Mouse (Mus musculus) liver, embryonic 18 days (tissue): Measurements from ENCODE around the gene Dusp7. TPM values are rescaled to one million over a fixed set of nuclear protein-coding genes. Genes with fewer than 3 reads are reported as not detected.

Experiments
- polyA plus RNA-seq: library from polyadenylated mRNA; depleted of rRNA; stranded (reverse); fragments of >200 nt; gene quantifications from 2 replicates; pipeline ENCODE4 v1.2.3, GENCODE M21; 2012; rRNA removed

The Dusp7 gene
- 8.4 and 8.8 TPM in 2 replicates for polyA plus RNA-seq

GRCm38 (mm10) chr9:106368112-106368717 lies at the start of gene Dusp7:
Gene Dusp7 (plus strand): TSS chr9:106368632.

Other genes with a start within 250 kb of the Dusp7 start
- gene Glyctk, start 210.5 kb upstream of the Dusp7 start, polyA plus RNA-seq = 42.9 and 44.4 TPM in 2 replicates
- gene Wdr82, start 197.7 kb upstream of the Dusp7 start, polyA plus RNA-seq = 21.6 and 22.9 TPM in 2 replicates
- gene Ppm1m, start 168.9 kb upstream of the Dusp7 start, polyA plus RNA-seq = 15.8 and 18.3 TPM in 2 replicates
- gene Twf2, start 165.5 kb upstream of the Dusp7 start, polyA plus RNA-seq = 22.0 and 23.6 TPM in 2 replicates
- gene Tlr9, start 146.0 kb upstream of the Dusp7 start, polyA plus RNA-seq = 0.79 and 0.92 TPM in 2 replicates
- 58.8 and 90.9 TPM in 2 replicates for gene Alas1, start 120.0 kb upstream of the Dusp7 start, polyA plus RNA-seq
- 10.0 and 10.7 TPM in 2 replicates for gene Poc1a, start 87.6 kb upstream of the Dusp7 start, polyA plus RNA-seq
- gene Rpl29, start 60.8 kb downstream of the Dusp7 start, polyA plus RNA-seq = 591 and 692 TPM in 2 replicates
- 13.8 and 13.9 TPM in 2 replicates for gene Acy1, start 69.7 kb downstream of the Dusp7 start, polyA plus RNA-seq
- gene Abhd14b, start 78.8 kb downstream of the Dusp7 start, polyA plus RNA-seq = 40.9 and 44.3 TPM in 2 replicates
- gene Abhd14a, start 79.0 kb downstream of the Dusp7 start, polyA plus RNA-seq = 22.0 and 23.5 TPM in 2 replicates
- 6.5 and 8.3 TPM in 2 replicates for gene Pcbp4, start 84.7 kb downstream of the Dusp7 start, polyA plus RNA-seq
- 0.03 TPM in 1 of 2 replicates, not detected in the other for gene Gpr62, start 97.3 kb downstream of the Dusp7 start, polyA plus RNA-seq
- 11.6 and 12.3 TPM in 2 replicates for gene Rrp9, start 107.3 kb downstream of the Dusp7 start, polyA plus RNA-seq
- gene Parp3, start 108.3 kb downstream of the Dusp7 start, polyA plus RNA-seq = 2.6 and 2.9 TPM in 2 replicates
- gene Iqcf1, start 131.3 kb downstream of the Dusp7 start, polyA plus RNA-seq = not detected in 2 replicates
- 0.19 TPM in 1 of 2 replicates, not detected in the other for gene Iqcf5, start 145.9 kb downstream of the Dusp7 start, polyA plus RNA-seq
- not detected in 2 replicates for gene Iqcf3, start 193.0 kb downstream of the Dusp7 start, polyA plus RNA-seq
- gene Iqcf4, start 202.4 kb downstream of the Dusp7 start, polyA plus RNA-seq = not detected in 2 replicates